Mouse (Mus musculus) skeletal muscle tissue, adult 2 months (tissue): ENCODE data around the gene Bnc2.

Source experiments
- DNase-seq: peaks from one replicate; pipeline ENCODE4 v3.0.0-alpha.2; 2012; ENCODE audit warnings: low read depth, low spot score

Bnc2 gene

DNA sequence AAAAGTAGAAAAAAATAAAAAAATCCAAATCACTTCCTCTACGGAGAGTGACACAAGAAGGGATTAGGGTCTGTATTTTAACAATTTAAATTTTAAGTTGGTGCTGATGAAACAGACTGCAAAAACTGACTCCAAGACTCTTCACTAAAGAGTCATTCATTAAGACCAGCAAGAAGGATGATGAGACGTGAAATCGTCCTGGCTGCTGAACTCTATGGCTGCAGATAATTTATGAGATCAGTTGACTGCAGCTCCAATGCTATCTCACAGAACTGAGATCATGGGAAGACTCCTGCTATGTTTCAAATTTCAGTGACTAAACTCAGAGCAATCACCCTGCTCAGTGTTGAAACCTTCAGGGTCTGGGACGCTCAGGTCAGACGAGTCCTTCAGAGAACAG is 345.4 kb downstream of the Bnc2 start:
- no peak for DNase-seq

DNA sequence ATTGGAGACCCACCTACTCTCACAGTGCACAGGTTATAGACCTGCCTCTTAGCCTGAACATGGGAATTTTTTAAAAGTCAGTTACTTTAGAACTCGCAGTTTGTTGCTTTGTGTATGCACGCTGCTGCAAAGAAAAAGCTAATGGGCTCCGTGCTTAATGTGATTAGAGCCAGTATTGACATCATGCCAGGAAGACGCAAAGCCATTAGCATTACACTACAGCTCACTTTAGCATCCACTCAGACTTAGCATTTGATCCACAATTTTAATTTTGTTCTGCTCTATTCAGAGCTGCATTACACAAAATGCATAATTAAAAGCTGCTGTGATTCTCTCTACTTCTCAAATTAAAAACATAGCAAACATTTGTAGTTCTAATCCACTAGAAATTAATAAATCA is 350.7 kb downstream of the Bnc2 start:
- no peak for DNase-seq

DNA sequence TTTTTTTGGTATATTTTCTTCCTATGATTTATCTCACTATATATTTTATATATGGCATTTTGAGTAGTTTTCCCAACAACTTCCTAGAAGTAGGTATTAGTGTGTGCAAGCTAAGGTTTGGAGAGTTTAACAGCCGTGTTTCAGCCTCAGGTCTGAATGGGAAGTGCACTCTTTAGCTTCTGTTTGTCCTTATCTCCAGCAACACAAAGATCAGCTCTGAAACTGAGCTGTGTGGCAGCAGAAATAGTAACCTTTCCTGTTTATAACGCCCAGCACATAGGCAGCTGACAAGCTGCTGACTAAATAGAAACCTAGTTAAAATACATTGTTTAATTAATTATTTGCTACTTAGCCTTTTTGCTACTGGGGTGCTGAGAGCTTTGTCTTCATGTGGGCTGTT is 353.5 kb downstream of the Bnc2 start:
- no peak for DNase-seq

DNA sequence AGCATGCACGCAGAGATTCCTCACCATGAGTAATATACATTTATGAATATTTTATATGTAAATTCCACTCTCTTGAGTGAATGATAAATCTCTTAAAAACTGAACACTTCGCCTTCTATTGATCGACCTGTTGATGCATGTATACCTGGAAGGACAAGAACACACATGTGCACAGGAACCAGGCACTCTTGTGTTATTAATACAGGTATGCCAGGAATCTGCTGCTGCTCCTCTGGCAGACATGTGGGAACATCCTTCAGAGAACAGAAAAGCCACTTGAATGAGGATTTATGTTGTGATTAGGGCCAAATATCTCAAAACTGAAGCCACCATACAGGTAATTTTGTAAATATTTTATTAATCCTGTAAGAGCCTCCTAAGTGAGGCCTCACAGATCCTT is 357.7 kb downstream of the Bnc2 start:
- DNase-seq, result no peak

DNA sequence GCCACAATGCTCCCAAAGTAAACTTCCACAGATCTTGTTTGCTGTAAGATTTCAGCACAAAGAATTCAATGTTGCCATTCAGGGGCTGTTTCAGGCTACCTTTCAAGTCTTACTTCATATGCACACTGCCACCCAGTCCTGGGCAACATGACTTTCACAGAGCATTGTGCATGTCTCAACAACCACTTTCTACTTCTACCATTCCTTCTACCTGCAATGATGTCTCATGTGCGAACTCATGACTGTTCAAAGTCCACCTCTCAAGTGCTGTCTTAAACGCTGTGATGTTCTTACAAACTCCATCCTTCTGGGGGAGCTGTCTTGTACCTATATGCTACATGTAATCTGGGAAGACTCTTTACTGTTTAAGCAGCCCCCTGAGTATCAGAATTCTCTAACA is 363.7 kb downstream of the Bnc2 start:
- DNase-seq, result no peak

DNA sequence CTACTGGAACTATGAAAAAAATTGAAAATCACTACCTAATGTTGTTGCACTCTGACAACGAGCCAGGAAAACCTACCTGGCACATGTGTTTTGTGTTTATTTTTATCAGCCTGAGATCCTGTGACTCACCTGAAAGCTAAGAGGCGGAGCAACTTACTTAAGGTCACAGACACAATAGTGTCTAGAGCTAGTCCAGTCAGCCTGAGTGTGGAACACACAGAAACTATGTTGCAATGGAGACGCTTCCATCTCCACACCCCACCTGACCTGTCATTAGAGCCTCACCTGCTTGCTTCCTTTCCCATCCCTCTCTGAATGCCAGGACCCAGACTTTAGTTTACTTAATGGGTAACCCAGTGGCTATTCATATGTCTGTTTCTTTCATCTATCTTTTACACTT is 364.2 kb downstream of the Bnc2 start:
- DNase-seq, result no peak

DNA sequence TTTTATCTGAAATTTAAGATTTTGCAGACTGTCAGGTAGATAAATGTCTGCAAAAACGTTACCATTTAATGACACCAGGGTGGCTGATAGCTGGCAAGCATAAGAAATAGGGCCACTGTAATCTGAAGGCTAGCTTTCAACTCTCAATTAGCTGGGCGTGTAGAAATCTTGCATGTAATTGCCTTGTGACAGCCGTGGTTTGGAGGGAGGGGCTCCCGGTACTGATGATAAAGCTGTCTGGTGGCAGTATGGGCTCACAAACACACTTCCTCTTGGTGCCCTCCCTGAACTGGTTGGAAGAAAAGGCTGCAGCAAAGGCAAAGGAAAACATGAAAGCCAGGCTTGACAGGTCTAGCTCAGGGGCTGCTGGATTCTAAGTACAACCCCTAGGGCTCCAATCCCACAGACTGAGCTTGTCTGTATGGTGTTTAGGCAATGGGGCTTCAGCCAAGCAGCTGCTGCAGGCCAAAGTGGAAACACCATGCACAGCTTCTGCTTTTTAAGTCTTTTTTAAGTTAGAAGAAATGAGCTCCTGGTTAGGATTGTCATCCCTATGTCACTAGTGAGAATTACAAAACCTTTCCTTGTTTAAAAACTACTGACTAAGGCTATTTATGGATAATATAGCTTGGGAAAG is 366.7 kb downstream of the Bnc2 start:
- DNase-seq, result no peak

DNA sequence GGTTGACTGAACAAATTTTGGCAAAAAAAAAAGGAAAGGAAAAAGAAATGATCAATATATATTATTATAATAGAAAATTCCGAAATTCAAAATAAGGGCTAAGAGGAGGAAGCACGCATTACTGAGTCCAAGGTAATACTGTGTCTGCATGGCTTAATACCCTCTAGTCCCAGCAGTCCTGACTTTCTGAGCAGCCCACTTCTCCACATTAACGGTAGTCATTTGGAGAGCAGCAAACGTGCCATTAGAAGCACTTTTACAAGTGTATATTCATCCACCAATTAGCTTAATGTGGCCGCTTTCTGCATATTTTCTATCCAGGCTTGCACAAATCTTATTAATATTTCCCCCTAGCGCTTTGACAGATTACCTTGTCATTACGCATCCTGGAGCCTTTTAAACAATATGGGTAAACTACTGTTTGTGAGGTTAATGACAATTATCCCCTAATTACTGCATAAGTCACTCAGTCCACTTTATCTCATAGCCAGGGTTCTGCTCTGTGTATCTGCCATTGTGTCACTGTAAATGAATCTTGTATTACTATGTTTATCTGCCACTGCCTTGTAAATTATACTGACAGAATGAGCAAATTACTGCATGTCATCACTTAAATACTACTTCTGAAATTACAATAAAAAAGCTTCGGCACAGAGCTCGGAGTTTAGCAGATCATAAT is 368.0 kb downstream of the Bnc2 start:
- no peak for DNase-seq

DNA sequence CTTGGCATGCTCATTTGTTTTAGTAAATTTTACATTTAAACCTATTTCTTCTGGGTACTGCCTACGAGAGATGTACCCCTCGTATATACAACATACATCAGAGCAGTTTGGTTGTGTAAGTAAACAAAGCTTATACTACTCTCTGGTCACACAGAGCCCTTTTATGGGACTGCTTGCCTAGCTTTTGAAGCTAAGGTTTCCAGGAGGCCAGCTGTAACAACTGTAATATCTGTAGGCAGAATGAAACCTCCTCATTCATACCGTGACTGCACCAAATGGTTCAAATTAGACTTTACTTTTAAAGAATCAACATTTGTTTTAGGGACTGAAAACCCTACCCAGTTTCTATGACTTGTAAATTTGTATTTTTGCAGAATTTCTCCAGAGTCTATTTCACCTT is 372.1 kb downstream of the Bnc2 start:
- DNase-seq, result no peak

DNA sequence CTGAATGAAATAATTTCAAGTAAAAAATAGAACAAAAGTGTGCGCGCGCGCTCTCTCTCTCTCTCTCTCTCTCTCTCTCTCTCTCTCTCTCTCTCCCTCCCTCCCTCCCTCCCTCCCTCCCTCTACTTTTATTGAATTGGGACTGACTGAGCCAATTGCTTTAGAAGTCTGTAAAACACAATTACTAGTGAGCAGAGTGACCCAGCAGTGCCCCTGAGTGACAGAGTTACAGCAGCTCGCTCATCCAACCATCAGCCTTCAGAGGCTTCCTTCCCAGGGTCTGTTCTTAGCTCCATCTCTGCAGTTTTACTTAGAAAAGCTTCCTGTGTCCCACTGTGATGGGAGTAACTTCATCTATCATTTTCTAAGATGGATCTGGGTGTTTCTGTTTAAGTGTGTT is 389.9 kb downstream of the Bnc2 start:
- DNase-seq, result no peak

DNA sequence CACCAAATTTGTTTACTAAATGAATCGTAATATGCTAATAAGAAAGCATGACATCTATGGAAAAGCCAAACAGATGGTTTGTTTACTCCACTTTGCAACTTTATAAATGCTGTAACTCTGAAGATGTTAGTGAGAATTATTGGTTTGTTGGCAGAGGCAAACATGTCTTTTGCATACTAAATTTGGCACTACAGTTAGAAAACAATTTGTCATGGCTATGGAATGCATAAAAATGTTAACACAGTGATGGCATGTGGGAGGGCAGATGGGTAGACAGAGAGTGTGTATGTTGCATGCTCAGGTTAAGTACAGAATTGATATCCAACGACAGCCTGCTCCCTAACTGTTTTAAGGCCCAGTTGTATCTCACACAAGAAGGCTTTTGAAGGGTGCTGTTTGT is 392.4 kb downstream of the Bnc2 start:
- no peak for DNase-seq

DNA sequence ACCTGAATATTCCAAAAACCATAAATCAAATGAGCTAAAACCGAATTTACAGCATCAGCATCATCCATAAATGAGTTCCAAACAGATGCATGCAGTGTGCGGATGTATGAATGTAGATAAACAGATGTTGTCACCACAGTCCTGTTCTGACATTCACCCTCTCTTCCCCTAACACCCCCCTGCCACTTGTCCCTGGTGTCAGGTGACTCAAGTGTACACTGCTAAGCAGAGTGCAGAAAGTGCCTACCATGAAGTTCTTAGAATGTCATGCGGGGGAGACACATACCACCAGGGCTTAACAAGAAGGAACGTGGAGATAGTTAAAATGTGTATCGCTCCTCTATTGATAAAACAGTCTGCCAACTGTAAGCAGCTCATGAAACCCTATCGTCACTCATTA is 396.9 kb downstream of the Bnc2 start:
- no peak for DNase-seq

DNA sequence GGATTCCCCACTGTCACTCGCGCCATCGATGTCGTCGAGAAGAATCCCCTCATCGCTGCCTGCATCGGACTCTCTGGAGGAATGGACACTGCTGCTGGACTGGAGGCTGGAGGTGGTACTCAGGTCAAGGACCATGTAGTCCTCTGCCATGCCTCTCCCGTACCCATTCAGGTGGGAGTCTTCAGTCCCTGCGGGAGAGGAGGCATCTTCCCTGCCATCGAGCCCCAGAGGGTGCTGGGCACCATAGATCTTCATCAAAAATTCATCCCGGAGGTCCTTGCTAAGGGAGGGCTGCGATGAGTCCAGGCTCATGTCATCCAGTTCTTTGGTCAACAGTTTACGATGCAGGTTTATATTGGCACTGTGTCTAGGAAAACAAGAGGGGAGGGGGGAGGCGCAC is 399.0 kb downstream of the Bnc2 start:
- no peak for DNase-seq

DNA sequence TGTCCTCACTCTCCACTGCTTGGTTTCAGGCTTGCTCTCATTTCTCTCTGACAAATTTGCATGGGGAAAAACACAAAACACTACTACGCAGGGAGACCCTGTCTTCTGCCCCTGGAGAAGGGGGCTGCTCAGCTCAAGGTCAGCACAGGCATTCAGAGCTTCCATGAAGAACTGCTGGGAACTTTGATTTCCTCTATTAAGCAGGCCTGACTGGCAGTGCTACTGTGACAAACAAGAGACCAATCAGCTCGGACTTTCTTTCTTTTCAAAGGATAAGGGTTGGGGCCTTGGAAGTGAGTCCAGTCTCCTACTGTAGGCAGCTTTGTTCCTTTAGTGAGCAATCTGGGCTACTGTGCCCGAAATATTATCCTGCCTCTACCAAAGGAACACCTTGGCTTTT is 400.9 kb downstream of the Bnc2 start:
- DNase-seq, result no peak

DNA sequence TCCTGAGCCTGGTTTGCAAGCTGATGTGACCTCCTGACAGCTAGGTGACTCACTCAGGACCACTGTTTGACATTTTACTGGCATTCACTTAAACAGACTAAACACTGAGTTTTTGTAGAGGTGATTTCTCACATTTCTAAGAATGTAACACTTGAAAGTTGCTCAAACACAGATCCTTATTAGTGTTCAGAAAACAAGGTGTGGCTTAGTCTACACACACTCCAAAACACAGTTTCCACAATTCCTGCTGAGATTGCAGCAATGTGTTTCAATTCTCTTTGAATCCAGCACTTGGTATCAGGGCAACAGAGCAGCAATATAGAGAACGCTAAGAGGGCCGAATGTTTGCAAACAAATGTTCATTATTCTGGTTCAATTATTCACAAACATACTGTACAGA is 402.2 kb downstream of the Bnc2 start:
- DNase-seq, result no peak

DNA sequence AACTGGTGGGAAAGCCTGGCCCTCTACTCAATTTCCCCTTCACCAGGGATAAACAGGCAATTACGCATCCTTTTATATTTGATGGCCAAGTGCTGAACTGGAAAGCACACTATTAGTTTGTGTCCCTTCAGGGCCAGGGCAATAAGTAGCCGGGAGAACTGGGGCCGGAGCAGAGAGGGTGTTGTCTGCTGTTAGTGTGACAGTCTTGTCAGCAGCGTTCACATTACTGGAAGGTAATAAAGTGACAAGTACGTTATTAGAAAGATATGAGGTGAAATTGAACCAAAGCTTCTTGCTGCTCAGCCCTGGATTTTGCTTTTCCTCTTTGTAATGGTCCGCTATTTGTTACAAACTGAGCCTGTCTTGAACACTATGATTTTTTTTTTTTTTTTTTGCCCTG is 405.2 kb downstream of the Bnc2 start:
- no peak for DNase-seq

DNA sequence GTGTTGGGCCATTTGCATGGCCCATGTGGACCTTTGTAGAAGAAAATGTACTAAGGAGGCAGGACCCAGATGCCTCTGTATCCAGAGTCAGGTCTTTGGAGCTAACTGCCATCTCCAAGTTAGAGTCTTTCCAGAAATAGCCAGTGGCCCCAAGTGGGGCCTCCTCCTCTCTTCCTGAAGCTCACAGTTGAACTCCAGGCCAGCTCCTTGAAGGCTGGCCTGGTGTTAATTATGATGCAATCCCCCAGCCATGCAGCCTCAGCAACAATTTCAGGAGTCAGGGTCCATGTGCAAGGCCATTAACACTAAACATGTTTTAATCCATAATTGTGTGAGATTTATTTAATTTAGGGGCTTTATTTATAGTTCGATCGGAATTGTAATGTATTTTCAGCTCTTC is 427.7 kb downstream of the Bnc2 start:
- DNase-seq, result no peak

DNA sequence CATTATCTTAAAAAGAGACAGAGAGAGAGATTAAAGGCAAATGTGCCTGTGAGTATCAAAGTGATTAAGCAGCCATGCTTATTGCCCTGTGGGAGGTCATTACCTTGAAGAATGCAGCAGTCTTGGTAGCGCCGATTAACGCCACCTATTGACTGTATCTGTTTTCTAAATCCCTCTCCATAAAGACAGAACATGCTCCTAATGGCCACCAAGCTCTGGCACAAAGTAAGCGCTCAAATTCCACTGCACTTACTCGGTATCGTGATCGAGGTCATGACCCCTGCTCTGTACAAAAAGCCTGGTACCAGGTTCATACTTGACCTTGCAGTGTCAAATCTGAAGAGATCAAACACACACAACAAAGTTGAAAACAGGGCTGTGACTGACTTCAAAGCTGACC is 442.7 kb downstream of the Bnc2 start:
- DNase-seq, result no peak

DNA sequence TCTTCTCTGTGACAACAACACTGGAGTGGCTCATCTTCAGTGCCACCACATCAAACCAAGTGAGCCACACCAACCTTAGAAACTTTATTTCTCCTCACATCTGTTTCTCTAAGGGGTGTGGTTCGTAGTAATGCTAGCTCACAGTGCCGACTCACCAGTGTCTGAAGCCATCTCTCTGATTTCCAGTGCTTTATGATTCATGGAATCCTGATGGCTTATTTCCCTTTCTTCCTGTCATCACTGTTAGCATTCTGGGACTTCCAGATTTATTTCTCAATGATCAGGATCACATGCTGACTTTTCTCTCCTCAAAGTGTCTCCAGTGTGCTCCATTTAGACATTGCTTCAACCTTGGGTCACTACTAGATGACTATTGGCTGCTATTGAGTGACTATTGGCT is 443.8 kb downstream of the Bnc2 start:
- DNase-seq, result peak; percentile 2

DNA sequence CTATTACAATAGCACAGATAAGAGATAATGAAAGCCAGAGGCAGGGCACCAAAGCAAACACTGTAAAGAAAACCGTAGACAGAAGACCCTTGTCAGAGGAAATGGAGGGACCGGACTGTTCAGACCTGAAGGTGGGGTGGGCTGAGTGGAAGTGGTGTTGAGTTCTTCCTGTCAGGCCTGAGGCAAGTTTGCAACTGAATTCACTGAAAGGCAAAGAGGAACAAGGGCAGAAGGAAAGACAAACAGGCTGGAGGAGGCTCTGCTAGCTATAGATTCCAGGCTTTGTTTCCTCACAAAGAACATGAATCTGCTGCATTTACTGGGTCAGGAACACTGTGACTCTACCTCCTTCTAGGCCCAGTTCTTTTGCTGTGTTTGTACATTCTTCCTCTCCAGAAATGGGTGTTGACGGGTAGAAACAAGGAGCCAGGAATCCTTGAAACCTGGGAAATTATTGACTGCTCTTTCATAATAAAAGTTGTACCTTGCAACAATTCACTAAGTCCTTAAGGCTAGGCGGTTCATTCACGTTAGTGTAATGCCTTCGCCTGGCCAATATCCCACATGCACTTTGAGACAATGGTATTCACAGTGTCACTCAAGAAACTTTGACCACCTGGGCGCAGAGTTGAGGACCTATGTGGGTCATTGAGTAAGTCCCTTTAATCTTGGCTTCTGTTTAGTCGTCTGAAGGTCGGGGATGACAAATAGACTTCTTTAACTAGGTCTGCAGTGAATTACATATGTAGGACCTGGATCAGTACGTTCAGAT is 445.7 kb downstream of the Bnc2 start:
- no peak for DNase-seq

DNA sequence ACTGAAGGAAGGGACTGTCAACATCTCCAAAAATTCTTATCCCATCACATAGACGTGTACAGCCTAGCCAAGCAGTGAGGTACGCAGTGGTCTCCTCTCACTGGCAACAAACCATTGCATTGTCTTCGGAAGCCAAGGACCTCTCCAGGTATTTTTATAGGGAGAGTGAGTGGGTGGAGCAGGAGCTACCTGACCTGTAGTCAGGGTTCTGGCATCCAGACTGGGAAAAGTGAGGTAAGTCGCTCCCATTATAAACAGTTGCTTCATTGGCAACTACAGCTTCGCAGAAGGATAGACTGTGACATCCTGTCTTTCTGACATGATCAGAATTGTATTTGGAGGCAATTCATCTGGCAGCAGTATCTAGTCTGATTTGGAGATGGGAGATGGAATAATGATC is 446.5 kb downstream of the Bnc2 start:
- no peak for DNase-seq
